Mouse (Mus musculus) midbrain, embryonic 16.5 days (tissue): ENCODE measurements around the gene 2410004B18Rik. TPM values are rescaled to one million over a fixed set of nuclear protein-coding genes. Genes with fewer than 3 reads are reported as not detected.
"Not testable (repeated sequence)": the region's sequence is repeated elsewhere in the genome, so short reads cannot be mapped to it uniquely, and the experiment has no call there.

Source experiments
- ATAC-seq: fragments of 200-750 bp; cut with Nextera tagmentation; 2 replicates; pipeline ENCODE4 v1.8.0; 2017; ENCODE audit warnings: moderate TSS enrichment
- H3K27ac ChIP-seq: fragments of 300-500 bp; sonication (generic); 2 replicates; pipeline ENCODE4 v1.5.1; 2014; ENCODE audit warnings: mild to moderate bottlenecking, low read length, mixed read lengths
- H3K27me3 ChIP-seq: fragments of 300-500 bp; sonication (generic); 2 replicates; pipeline ENCODE4 v1.6.1; 2014; ENCODE audit warnings: low read depth, low read length, mixed read lengths; ENCODE audit not compliant: control insufficient read depth, insufficient read depth
- H3K36me3 ChIP-seq: fragments of 300-500 bp; sonication (generic); 2 replicates; pipeline ENCODE4 v1.6.1; 2014; ENCODE audit warnings: mild to moderate bottlenecking, low read length, moderate library complexity, mixed read lengths; ENCODE audit not compliant: control insufficient read depth, insufficient read depth
- H3K4me1 ChIP-seq: fragments of 300-500 bp; sonication (generic); 2 replicates; pipeline ENCODE4 v1.6.1; 2014; ENCODE audit warnings: mild to moderate bottlenecking, low read length, mixed read lengths; ENCODE audit not compliant: control insufficient read depth, insufficient read depth
- H3K4me2 ChIP-seq: fragments of 300-500 bp; sonication (generic); 2 replicates; pipeline ENCODE4 v1.6.1; 2014; ENCODE audit warnings: mild to moderate bottlenecking, low read length, mixed read lengths
- H3K4me3 ChIP-seq: fragments of 300-500 bp; sonication (generic); 2 replicates; pipeline ENCODE4 v1.5.1; 2014; ENCODE audit warnings: low read depth, mild to moderate bottlenecking, low read length, moderate library complexity, mixed read lengths
- H3K9ac ChIP-seq: fragments of 300-500 bp; sonication (generic); 2 replicates; pipeline ENCODE4 v1.6.1; 2014; ENCODE audit warnings: low read depth, low read length, mixed read lengths
- H3K9me3 ChIP-seq: fragments of 300-500 bp; sonication (generic); replicated peaks from 2 replicates; pipeline ENCODE4 v1.6.1; 2014; ENCODE audit warnings: mild to moderate bottlenecking, low read length, mixed read lengths; ENCODE audit not compliant: control insufficient read depth, poor library complexity, severe bottlenecking
- WGBS: fragments of 180-500 bp; shearing (Covaris S2); extraction: QIAGEN DNeasy Blood & Tissue Kit; methylation state at CpG from one replicate; pipeline ENCODE4 v1.1.7; 2014; 5-methylcytosine and 5-hydroxymethylcytosine counted together
- polyA plus RNA-seq: library from polyadenylated mRNA; unstranded; fragments of >200 nt; fragmentation: Nextera tagmentation; extraction: Ambion mirVana; gene quantifications from 2 replicates; pipeline ENCODE4 v1.2.1, GENCODE M21; 2015

Gene 2410004B18Rik
- polyA plus RNA-seq, 1 experiment from 2014 or later: 96.1 TPM

- Histone ChIP-seq H3K4me3 (no peak overlapping the region), H3K27me3 (no peaks in the 10 kb centered on the region), H3K9ac (no peak overlapping the region), H3K9me3 (0 out of 2 replicates have a peak, but pooled peaks cover 2% of the 10 kb centered on the region), H3K27ac (no peak overlapping the region), H3K4me1 (peaks cover 8% of the 10 kb centered on the region), H3K36me3 (no peaks in the 10 kb centered on the region), H3K4me2 (no peak overlapping the region)
- 92% methylated on average over 2 of the region's 2 CpGs for WGBS
- no peak for ATAC-seq
Observed at GRCm38 (mm10) chr3:145953411-145953810, 15.6 kb downstream of the 2410004B18Rik start.

GRCm38 (mm10) chr3:145959824-145960223 lies 22.0 kb downstream of the 2410004B18Rik start:
- H3K36me3 ChIP-seq: no peaks in the 10 kb centered on the region
- no peak for ATAC-seq
- no peak overlapping the region for H3K4me2 ChIP-seq
- no peak overlapping the region for H3K27ac ChIP-seq
- H3K4me3 ChIP-seq: no peak overlapping the region
- H3K27me3 ChIP-seq: peaks cover 9% of the 10 kb centered on the region; the same call in 1 of the 2 replicates
- peaks cover 8% of the 10 kb centered on the region; the same call in 1 of the 2 replicates for H3K4me1 ChIP-seq
- no peak overlapping the region for H3K9ac ChIP-seq
- 67% methylated on average over 1 of the region's 1 CpGs for WGBS
- H3K9me3 ChIP-seq: 0 out of 2 replicates have a peak, but pooled peaks cover 2% of the 10 kb centered on the region

- Histone ChIP-seq H3K36me3 (no peaks in the 10 kb centered on the region), H3K27ac (no peak overlapping the region), H3K4me1 (peaks cover 8% of the 10 kb centered on the region; the same call in 1 of the 2 replicates), H3K27me3 (peaks cover 9% of the 10 kb centered on the region; the same call in 1 of the 2 replicates), H3K4me3 (no peak overlapping the region), H3K9ac (no peak overlapping the region), H3K9me3 (0 out of 2 replicates have a peak, but pooled peaks cover 2% of the 10 kb centered on the region), H3K4me2 (no peak overlapping the region)
- 22% methylated on average over 9 of the region's 9 CpGs for WGBS
- ATAC-seq: no peak
Observed at GRCm38 (mm10) chr3:145962411-145962810, 24.6 kb downstream of the 2410004B18Rik start.

GRCm38 (mm10) chr3:145963101-145964017 lies 25.5 kb downstream of the 2410004B18Rik start:
- peak overlapping the region; percentile 7 for H3K4me2 ChIP-seq
- no peaks in the 10 kb centered on the region for H3K36me3 ChIP-seq
- peaks cover 9% of the 10 kb centered on the region; the same call in 1 of the 2 replicates for H3K27me3 ChIP-seq
- H3K9ac ChIP-seq: no peak overlapping the region
- ATAC-seq: 0 out of 2 replicates have a peak, but pooled peaks have one; percentile 20
- H3K4me1 ChIP-seq: peaks cover 8% of the 10 kb centered on the region; the same call in 1 of the 2 replicates
- H3K27ac ChIP-seq: no peak overlapping the region
- no peak overlapping the region for H3K4me3 ChIP-seq
- no peaks in the 10 kb centered on the region for H3K9me3 ChIP-seq
- WGBS: 17% methylated on average over 31 of the region's 31 CpGs

GRCm38 (mm10) chr3:145964018-145964387 lies 26.2 kb downstream of the 2410004B18Rik start:
- peaks cover 9% of the 10 kb centered on the region; the same call in 1 of the 2 replicates for H3K27me3 ChIP-seq
- H3K36me3 ChIP-seq: no peaks in the 10 kb centered on the region
- H3K4me3 ChIP-seq: no peak overlapping the region
- ATAC-seq: 0 out of 2 replicates have a peak, but pooled peaks have one; percentile 46
- H3K9me3 ChIP-seq: no peaks in the 10 kb centered on the region
- H3K9ac ChIP-seq: no peak overlapping the region
- H3K27ac ChIP-seq: no peak overlapping the region
- H3K4me2 ChIP-seq: peak overlapping the region; percentile 7
- H3K4me1 ChIP-seq: peaks cover 8% of the 10 kb centered on the region; the same call in 1 of the 2 replicates
- 13% methylated on average over 10 of the region's 10 CpGs for WGBS

DNA sequence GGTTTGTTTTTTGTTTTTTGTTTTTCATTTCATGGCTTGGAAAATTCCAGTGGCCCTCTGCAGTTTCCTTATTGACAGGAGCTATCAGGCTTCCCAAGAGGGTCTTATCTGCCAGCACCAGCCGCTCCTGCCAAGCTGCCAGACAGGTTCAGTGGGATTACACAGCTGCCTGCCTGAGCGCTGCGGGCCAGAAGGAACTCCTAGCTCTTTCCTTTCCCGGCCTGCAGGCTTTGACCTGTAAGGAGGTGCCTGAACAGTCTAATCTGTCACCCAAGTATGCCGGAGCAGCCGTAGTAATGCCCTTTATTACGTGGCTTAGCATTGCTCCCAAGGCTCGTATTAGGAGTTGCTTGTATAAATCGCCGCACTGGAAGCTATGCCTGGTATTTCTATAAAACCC lies 26.7 kb downstream of the 2410004B18Rik start:
- Histone ChIP-seq H3K27me3 (peaks cover 9% of the 10 kb centered on the region; the same call in 1 of the 2 replicates), H3K9ac (no peak overlapping the region), H3K9me3 (no peaks in the 10 kb centered on the region), H3K4me3 (no peak overlapping the region), H3K36me3 (no peaks in the 10 kb centered on the region), H3K4me2 (peak overlapping the region; percentile 23; the same call in 1 of the 2 replicates), H3K27ac (no peak overlapping the region), H3K4me1 (peaks cover 8% of the 10 kb centered on the region; the same call in 1 of the 2 replicates)
- ATAC-seq: peak; percentile 87
- WGBS: 9% methylated on average over 10 of the region's 10 CpGs

DNA sequence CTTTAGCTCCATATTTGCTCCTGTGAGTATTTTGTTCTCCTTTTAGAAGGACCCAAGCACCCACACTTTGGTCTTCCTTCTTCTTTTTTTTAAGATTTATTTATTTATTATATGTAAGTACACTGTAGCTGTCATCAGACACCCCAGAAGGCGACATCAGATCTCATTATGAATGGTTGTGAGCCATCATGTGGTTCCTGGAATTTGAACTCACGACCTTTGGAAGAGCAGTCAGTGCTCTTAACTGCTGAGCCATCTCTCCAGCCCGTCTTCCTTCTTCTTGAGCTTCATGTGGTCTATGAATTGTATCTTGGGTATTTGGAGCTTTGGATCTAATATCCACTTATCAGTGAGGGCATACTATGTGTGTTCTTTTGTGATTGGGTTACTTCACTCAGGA lies 27.8 kb downstream of the 2410004B18Rik start:
- ATAC-seq, H3K36me3 ChIP-seq, H3K4me2 ChIP-seq, H3K27me3 ChIP-seq, H3K9ac ChIP-seq, H3K4me1 ChIP-seq, H3K4me3 ChIP-seq, H3K27ac ChIP-seq, H3K9me3 ChIP-seq: not testable (repeated sequence)
- 97% methylated on average over 3 of the region's 3 CpGs for WGBS

GRCm38 (mm10) chr3:145966806-145967205 lies 29.0 kb downstream of the 2410004B18Rik start:
- Histone ChIP-seq H3K4me2 (no peak overlapping the region), H3K36me3 (no peaks in the 10 kb centered on the region), H3K9me3 (no peaks in the 10 kb centered on the region), H3K4me1 (peaks cover 8% of the 10 kb centered on the region; the same call in 1 of the 2 replicates), H3K27ac (no peak overlapping the region), H3K4me3 (no peak overlapping the region), H3K27me3 (peaks cover 9% of the 10 kb centered on the region; the same call in 1 of the 2 replicates), H3K9ac (no peak overlapping the region)
- ATAC-seq: no peak
- WGBS: 93% methylated on average over 5 of the region's 5 CpGs
